Mouse (Mus musculus) embryonic facial prominence, embryonic 14.5 days (tissue): ENCODE data around the gene Rnf115. TPM values are rescaled to one million over a fixed set of nuclear protein-coding genes. Genes with fewer than 3 reads are reported as not detected.
"Not testable (repeated sequence)": the region's sequence is repeated elsewhere in the genome, so short reads cannot be mapped to it uniquely, and the experiment has no call there.

Experiments
- ATAC-seq: fragments of 200-750 bp; cut with Nextera tagmentation; 2 replicates; pipeline ENCODE4 v1.8.0; 2017; ENCODE audit warnings: low read depth, moderate number of reproducible peaks, moderate TSS enrichment
- DNase-seq: peaks from one replicate; pipeline ENCODE4 v3.0.0-alpha.2; 2015; ENCODE audit warnings: low spot score
- H3K27ac ChIP-seq: fragments of 300-500 bp; sonication (generic); replicated peaks from 2 replicates; pipeline ENCODE4 v1.5.1; 2014; ENCODE audit warnings: low read depth, mild to moderate bottlenecking, low read length, moderate library complexity
- H3K27me3 ChIP-seq: fragments of 300-500 bp; sonication (generic); replicated peaks from 2 replicates; pipeline ENCODE4 v1.6.1; 2014; ENCODE audit warnings: low read length; ENCODE audit not compliant: control insufficient read depth, insufficient read depth
- H3K36me3 ChIP-seq: fragments of 300-500 bp; sonication (generic); 2 replicates; pipeline ENCODE4 v1.6.1; 2014; ENCODE audit warnings: low read length, mixed read lengths; ENCODE audit not compliant: control insufficient read depth, insufficient read depth
- H3K4me1 ChIP-seq: fragments of 300-500 bp; sonication (generic); 2 replicates; pipeline ENCODE4 v1.6.1; 2014; ENCODE audit warnings: antibody characterized with exemption, low read length; ENCODE audit not compliant: control insufficient read depth, insufficient read depth
- H3K4me2 ChIP-seq: fragments of 300-500 bp; sonication (generic); 2 replicates; pipeline ENCODE4 v1.6.1; 2014; ENCODE audit warnings: low read depth, mild to moderate bottlenecking, low read length, moderate library complexity, mixed read lengths
- H3K4me3 ChIP-seq: fragments of 300-500 bp; sonication (generic); 2 replicates; pipeline ENCODE4 v1.5.1; 2014; ENCODE audit warnings: low read depth, mild to moderate bottlenecking, low read length
- H3K9ac ChIP-seq: fragments of 300-500 bp; sonication (generic); 2 replicates; pipeline ENCODE4 v1.6.1; 2014; ENCODE audit warnings: low read depth, mild to moderate bottlenecking, low read length, moderate library complexity, mixed read lengths
- H3K9me3 ChIP-seq: fragments of 300-500 bp; sonication (generic); 2 replicates; pipeline ENCODE4 v1.6.1; 2016; ENCODE audit warnings: low read length; ENCODE audit not compliant: control insufficient read depth
- WGBS: fragments of 180-500 bp; shearing (Covaris S2); extraction: QIAGEN DNeasy Blood & Tissue Kit; methylation state at CpG from one replicate; pipeline ENCODE4 v1.1.7; 2014; 5-methylcytosine and 5-hydroxymethylcytosine counted together
- polyA plus RNA-seq: library from polyadenylated mRNA; unstranded; fragments of >200 nt; fragmentation: Nextera tagmentation; extraction: Ambion mirVana; gene quantifications from 2 replicates; pipeline ENCODE4 v1.2.1, GENCODE M21; 2014

Rnf115 gene
- polyA plus RNA-seq = 45.6 and 48.5 TPM in 2 replicates

- H3K4me1 ChIP-seq = peaks cover 22% of the 10 kb centered on the region
- no peaks in the 10 kb centered on the region for H3K27me3 ChIP-seq
- ATAC-seq = peak; percentile 100
- H3K9ac ChIP-seq = peak within 1 kb of the TSS; percentile 85
- H3K4me3 ChIP-seq = peak within 1 kb of the TSS; percentile 91
- H3K4me2 ChIP-seq = peak within 1 kb of the TSS; percentile 81
- H3K36me3 ChIP-seq = peaks cover 3% of the 10 kb centered on the region
- peak; percentile 96 for DNase-seq
- WGBS = 0% methylated on average over 12 of the region's 52 CpGs
- peak within 1 kb of the TSS; percentile 91 for H3K27ac ChIP-seq
- H3K9me3 ChIP-seq = no peaks in the 10 kb centered on the region
These were observed at the start of gene Rnf115, which contains the start of gene Polr3c for GRCm38 (mm10) chr3:96727343-96727827. Gene Rnf115, plus strand, starts transcription at chr3:96727664. Gene Polr3c, minus strand, starts transcription at chr3:96727628.

GRCm38 (mm10) chr3:96678456-96678855 lies 49.0 kb upstream of the Rnf115 start:
- H3K27ac ChIP-seq = no peak overlapping the region
- H3K4me1 ChIP-seq = peaks cover 9% of the 10 kb centered on the region
- no peaks in the 10 kb centered on the region for H3K27me3 ChIP-seq
- no peak for DNase-seq
- H3K9me3 ChIP-seq = no peaks in the 10 kb centered on the region
- no peak overlapping the region for H3K4me3 ChIP-seq
- H3K4me2 ChIP-seq = no peak overlapping the region
- 64% methylated on average over 7 of the region's 7 CpGs for WGBS
- ATAC-seq = no peak
- H3K36me3 ChIP-seq = no peaks in the 10 kb centered on the region
- no peak overlapping the region for H3K9ac ChIP-seq

DNA sequence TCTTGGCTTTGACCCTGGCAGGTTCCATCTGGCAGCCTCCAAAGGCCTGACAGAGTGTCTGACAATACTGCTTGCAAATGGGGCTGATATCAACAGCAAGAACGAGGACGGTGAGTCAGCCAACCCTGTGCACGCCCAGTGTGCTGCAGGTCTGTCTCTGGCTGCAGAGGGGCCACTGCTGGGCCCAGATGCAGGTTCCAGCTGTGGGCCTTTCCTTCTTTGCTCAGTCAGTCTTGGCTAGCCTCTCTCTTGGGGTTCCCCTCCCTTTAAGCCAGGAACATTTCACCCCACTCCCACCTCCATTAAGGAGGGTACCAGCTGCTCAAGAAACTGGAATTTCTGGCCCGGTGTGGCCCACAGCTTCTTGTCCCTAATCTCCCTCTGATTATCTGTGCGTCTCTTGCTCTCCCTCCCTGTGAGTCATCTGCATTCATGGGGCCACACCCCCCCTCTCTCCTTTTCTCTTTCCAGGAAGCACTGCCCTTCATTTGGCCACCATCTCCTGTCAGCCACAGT lies 48.2 kb upstream of the Rnf115 start:
- DNase-seq = peak; percentile 45
- 35% methylated on average over 5 of the region's 5 CpGs for WGBS
- no peaks in the 10 kb centered on the region for H3K36me3 ChIP-seq
- H3K9me3 ChIP-seq = no peaks in the 10 kb centered on the region
- no peak for ATAC-seq
- H3K27me3 ChIP-seq = no peaks in the 10 kb centered on the region; the same call in 1 of the 2 replicates
- H3K4me1 ChIP-seq = peaks cover 5% of the 10 kb centered on the region
- H3K27ac ChIP-seq = no peak overlapping the region
- no peak overlapping the region for H3K9ac ChIP-seq
- no peak overlapping the region for H3K4me2 ChIP-seq
- no peak overlapping the region for H3K4me3 ChIP-seq

- ATAC-seq = no peak
- H3K4me2 ChIP-seq = no peak overlapping the region
- H3K9ac ChIP-seq = no peak overlapping the region
- no peak overlapping the region for H3K27ac ChIP-seq
- H3K36me3 ChIP-seq = no peaks in the 10 kb centered on the region
- DNase-seq = no peak
- H3K4me1 ChIP-seq = no peaks in the 10 kb centered on the region
- no peaks in the 10 kb centered on the region for H3K9me3 ChIP-seq
- H3K4me3 ChIP-seq = no peak overlapping the region
- WGBS = 28% methylated on average over 12 of the region's 12 CpGs
- H3K27me3 ChIP-seq = no peaks in the 10 kb centered on the region; the same call in 1 of the 2 replicates
These were observed 47.1 kb upstream of the Rnf115 start for GRCm38 (mm10) chr3:96680269-96680956.

DNA sequence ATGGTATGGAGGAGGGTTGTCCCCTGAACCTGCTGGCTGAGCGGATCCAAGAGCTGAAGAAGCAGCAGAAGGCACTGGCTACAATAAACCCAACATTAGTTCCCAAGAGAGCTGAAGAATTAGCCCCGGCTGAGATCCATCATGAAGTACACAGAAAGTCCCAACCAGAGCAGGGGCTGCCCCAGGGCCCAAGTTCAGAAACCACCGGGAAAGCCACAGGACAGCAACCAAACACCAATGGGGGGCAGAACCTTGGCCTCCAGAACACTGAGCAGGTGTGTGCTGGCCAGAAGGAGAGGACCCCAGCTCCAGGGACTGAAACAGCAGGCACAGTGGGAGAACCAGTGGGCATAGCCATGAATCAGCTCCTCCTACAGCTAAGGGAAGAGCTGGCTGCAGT lies 44.0 kb upstream of the Rnf115 start:
- ATAC-seq = no peak
- Histone ChIP-seq H3K27ac (no peak overlapping the region), H3K36me3 (no peaks in the 10 kb centered on the region), H3K4me2 (no peak overlapping the region), H3K9ac (no peak overlapping the region), H3K27me3 (no peaks in the 10 kb centered on the region; the same call in 1 of the 2 replicates), H3K4me3 (no peak overlapping the region), H3K9me3 (no peaks in the 10 kb centered on the region), H3K4me1 (no peaks in the 10 kb centered on the region)
- WGBS = 81% methylated on average over 3 of the region's 3 CpGs
- DNase-seq = no peak

DNA sequence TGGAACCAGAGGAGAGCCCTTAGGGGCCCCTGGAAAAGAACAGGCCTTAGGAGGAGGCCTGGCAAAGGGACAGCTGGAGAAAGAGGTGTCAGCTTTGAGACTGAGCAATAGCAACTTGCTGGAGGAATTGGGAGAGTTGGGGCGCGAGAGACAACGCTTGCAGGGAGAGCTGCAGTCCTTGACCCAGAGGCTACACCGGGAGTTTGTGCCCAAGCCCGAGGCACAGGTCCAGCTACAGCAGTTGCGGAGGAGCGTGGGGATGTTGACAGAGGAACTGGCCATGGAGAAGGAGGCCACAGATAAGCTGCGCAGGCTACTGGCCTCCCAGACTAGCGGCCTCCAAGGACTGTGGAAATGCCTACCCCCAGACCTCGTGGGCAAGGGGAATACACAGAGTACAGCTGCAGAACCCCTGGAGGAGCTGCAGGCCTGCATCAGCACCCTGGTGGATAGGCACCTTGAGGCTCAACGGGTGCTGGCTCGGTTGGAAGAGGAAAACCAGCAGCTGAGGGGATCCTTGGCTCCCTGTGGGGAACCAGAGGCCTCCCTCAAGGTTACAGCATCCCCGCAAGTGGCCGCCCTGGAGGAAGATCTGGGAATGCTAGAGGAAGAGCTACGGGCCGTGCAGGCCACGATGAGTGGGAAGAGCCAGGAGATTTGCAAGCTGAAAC lies 43.2 kb upstream of the Rnf115 start:
- ATAC-seq = no peak
- no peaks in the 10 kb centered on the region for H3K36me3 ChIP-seq
- no peak overlapping the region for H3K27ac ChIP-seq
- H3K4me3 ChIP-seq = peak overlapping the region; percentile 30; the same call in 1 of the 2 replicates
- no peaks in the 10 kb centered on the region for H3K4me1 ChIP-seq
- no peaks in the 10 kb centered on the region; the same call in 1 of the 2 replicates for H3K27me3 ChIP-seq
- 65% methylated on average over 17 of the region's 17 CpGs for WGBS
- H3K4me2 ChIP-seq = peak overlapping the region; percentile 54
- H3K9ac ChIP-seq = peak overlapping the region; percentile 54
- no peak for DNase-seq
- no peaks in the 10 kb centered on the region for H3K9me3 ChIP-seq

- ATAC-seq (no peak), DNase-seq (no peak)
- Histone ChIP-seq H3K27ac (no peak overlapping the region), H3K27me3 (no peaks in the 10 kb centered on the region; the same call in 1 of the 2 replicates), H3K4me1 (no peaks in the 10 kb centered on the region), H3K36me3 (no peaks in the 10 kb centered on the region), H3K4me2 (peak overlapping the region; percentile 54), H3K9me3 (no peaks in the 10 kb centered on the region), H3K4me3 (peak overlapping the region; percentile 30), H3K9ac (peak overlapping the region; percentile 54)
- 31% methylated on average over 28 of the region's 28 CpGs for WGBS
These were observed 42.7 kb upstream of the Rnf115 start for GRCm38 (mm10) chr3:96684822-96685156.

DNA sequence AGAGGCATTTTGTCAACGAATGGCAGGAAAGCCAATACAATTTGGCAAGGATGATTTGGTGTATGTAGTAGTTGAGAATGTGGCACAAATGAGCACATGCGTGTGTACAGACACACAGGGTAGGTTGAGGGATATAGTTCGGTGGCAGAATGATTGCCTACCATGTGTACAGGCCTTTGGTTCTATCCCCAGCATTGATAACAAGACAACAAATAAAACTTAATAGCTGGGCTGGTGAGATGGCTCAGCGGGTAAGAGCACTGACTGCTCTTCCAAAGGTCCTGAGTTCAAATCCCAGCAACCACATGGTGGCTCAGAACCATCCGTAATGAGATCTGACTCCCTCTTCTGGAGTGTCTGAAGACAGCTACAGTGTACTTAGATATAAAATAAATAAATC lies 41.4 kb upstream of the Rnf115 start:
- not testable (repeated sequence) for ATAC-seq, H3K4me1 ChIP-seq, H3K27me3 ChIP-seq, H3K9ac ChIP-seq, H3K36me3 ChIP-seq, DNase-seq, H3K9me3 ChIP-seq, H3K4me2 ChIP-seq, H3K27ac ChIP-seq, H3K4me3 ChIP-seq
- WGBS = 96% methylated on average over 5 of the region's 5 CpGs
